Mouse (Mus musculus): ENCODE data around the gene Krtap5-5. TPM values are rescaled to one million over a fixed set of nuclear protein-coding genes. Genes with fewer than 3 reads are reported as not detected.

The Krtap5-5 gene
- total RNA-seq (2023): not detected

GRCm38 (mm10) chr7:142229871-142230270 lies at the start of gene Krtap5-5:
TSS of gene Krtap5-5 (minus strand) at chr7:142229971.

DNA sequence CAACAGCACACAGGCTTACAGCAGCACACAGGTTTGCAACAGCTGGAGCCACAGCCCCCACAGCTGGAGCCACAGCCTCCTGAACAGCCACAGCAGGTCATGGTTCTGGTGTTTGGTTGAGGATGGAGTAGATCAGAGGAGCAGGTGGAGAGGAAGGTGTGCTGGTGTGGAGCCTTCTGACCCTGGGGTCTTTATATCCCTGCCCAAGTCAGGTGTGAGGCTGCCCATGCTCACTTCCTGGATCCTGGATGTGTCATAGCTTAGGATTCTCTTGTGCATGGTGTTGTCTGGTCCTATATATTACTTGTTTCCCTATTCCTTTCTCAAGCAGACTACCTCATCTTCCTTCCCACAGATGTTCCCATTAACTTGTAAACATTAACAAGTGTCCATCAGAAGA lies 44.5 kb upstream of the Krtap5-5 start, which contains the start of gene Gm4559:
Gm4559 (minus strand) TSS at position 101 of the 400 bp plus-strand sequence.

DNA sequence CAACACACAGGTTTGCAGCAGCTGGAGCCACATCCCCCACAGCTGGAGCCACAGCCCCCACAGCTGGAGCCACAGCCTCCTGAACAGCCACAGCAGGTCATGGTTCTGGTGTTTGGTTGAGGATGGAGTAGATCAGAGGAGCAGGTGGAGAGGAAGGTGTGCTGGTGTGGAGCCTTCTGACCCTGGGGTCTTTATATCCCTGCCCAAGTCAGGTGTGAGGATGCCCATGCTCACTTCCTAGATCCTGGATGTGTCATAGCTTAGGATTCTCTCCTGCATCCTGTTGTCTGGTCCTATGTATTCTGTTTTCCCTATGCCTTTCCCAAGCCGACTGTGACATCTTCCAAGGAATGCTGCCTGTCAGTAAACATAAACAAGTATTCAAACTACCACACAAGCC lies 28.5 kb upstream of the Krtap5-5 start, which contains the start of gene Gm2431:
Gm2431 (minus strand) TSS at position 101 of the 400 bp plus-strand sequence.

DNA sequence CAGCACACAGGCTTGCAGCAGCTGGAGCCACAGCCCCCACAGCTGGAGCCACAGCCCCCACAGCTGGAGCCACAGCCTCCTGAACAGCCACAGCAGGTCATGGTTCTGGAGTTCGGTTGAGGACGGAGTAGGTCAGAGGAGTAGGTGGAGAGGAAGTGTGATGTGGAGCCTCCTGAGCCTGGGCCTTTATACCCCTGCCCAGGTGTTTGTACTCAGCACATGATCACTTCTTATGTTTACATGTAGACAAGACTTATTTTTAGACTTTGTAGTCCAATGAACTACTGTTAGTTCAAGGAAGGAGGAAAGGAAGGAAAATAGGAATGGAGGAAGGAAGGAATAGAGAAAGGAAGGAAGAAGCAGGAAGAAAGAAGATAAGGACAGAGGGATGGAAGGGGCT lies 11.2 kb upstream of the Krtap5-5 start, which contains the start of gene Gm40460:
Gm40460 (minus strand) TSS at position 101 of the 400 bp plus-strand sequence.

GRCm38 (mm10) chr7:142211559-142211958 lies 18.2 kb downstream of the Krtap5-5 start, which contains the start of gene Gm7579:
TSS of gene Gm7579 (plus strand) at chr7:142211859.

GRCm38 (mm10) chr7:142201064-142201463 lies 28.7 kb downstream of the Krtap5-5 start, which contains the start of gene Krtap5-3:
TSS of gene Krtap5-3 (plus strand) at chr7:142201364.

DNA sequence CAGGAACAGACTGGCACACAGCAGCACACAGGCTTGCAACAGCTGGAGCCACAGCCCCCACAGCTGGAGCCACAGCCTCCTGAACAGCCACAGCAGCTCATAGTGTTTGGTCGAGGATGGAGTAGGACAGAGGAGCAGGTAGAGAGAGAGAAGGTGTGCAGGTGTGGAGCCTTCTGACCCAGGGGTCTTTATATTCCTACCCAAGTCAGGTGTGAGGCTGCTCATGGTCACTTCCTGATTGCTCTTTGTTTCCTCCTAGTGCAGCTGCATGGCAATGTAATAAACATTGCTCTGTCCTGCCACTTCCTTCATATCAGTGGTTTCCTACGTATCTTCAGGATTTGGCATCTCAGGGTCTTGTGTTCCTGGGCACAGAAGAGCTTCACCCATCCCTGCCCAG lies 39.5 kb downstream of the Krtap5-5 start, which contains the start of gene Gm10153:
Gm10153 (minus strand) TSS at position 101 of the 400 bp plus-strand sequence.

Other genes starting within 250 kb of the Krtap5-5 start
- 10 to 100 TPM; 30.0 to 32.4 TPM for gene Mob2, start 168.9 kb downstream of the Krtap5-5 start, total RNA-seq (2023)
- gene Dusp8, start 134.1 kb downstream of the Krtap5-5 start, total RNA-seq (2023): 1 to 10 TPM in 1 of 2 experiments, under 1 TPM in 1; 0.82 to 1.6 TPM
- gene Gm45618, start 109.2 kb downstream of the Krtap5-5 start, total RNA-seq (2023): not detected
- not detected for gene Gm39115, start 93.9 kb downstream of the Krtap5-5 start, total RNA-seq (2023)
- gene Gm45337, start 85.4 kb downstream of the Krtap5-5 start, total RNA-seq (2023): not detected
- not detected for gene Gm29735, start 72.9 kb downstream of the Krtap5-5 start, total RNA-seq (2023)
- not detected for gene Gm4553, start 64.2 kb downstream of the Krtap5-5 start, total RNA-seq (2023)
- not detected for gene Krtap5-2, start 54.0 kb downstream of the Krtap5-5 start, total RNA-seq (2023)
- gene Gm10153, start 39.6 kb downstream of the Krtap5-5 start, total RNA-seq (2023): not detected
- gene Krtap5-3, start 28.6 kb downstream of the Krtap5-5 start, total RNA-seq (2023): not detected
- gene Gm7579, start 18.1 kb downstream of the Krtap5-5 start, total RNA-seq (2023): not detected
- gene Gm40460, start 11.1 kb upstream of the Krtap5-5 start, total RNA-seq (2023): not detected
- gene Gm2431, start 28.4 kb upstream of the Krtap5-5 start, total RNA-seq (2023): not detected
- not detected for gene Gm4559, start 44.4 kb upstream of the Krtap5-5 start, total RNA-seq (2023)
- not detected for gene Krtap5-1, start 67.1 kb upstream of the Krtap5-5 start, total RNA-seq (2023)
- not detected for gene Krtap5-4, start 73.6 kb upstream of the Krtap5-5 start, total RNA-seq (2023)
- gene Ifitm10, start 143.8 kb upstream of the Krtap5-5 start, total RNA-seq (2023): 10 to 100 TPM; 19.6 to 21.5 TPM
- 1 to 10 TPM; 3.8 to 3.9 TPM for gene Gm49369, start 152.7 kb upstream of the Krtap5-5 start, total RNA-seq (2023)
- gene Ctsd, start 158.1 kb upstream of the Krtap5-5 start, total RNA-seq (2023): 100 to 1,000 TPM; 780 to 782 TPM
- 10 to 100 TPM in 1 of 2 experiments, 1 to 10 TPM in 1; 5.1 to 10.5 TPM for gene Syt8, start 204.9 kb upstream of the Krtap5-5 start, total RNA-seq (2023)
- 1 to 10 TPM; 5.9 to 7.9 TPM for gene Tnni2, start 211.8 kb upstream of the Krtap5-5 start, total RNA-seq (2023)
- gene Lsp1, start 230.8 kb upstream of the Krtap5-5 start, total RNA-seq (2023): 1,000 to 10,000 TPM; 1,349 to 1,491 TPM

Data from neutrophil, adult 83 days (primary cell).